Mouse (Mus musculus) brain, embryonic 14.5 days (tissue): ENCODE results near the gene Sgf29.

ENCODE experiments used
- CTCF ChIP-seq: fragments of 200-500 bp; IDR thresholded peaks from 2 replicates; pipeline ENCODE4 v1.5.1; 2012; ENCODE audit warnings: inconsistent platforms, mild to moderate bottlenecking, moderate library complexity, borderline replicate concordance; ENCODE audit not compliant: insufficient read depth, insufficient read length; ENCODE audit errors: extremely low read depth
- POLR2A ChIP-seq: fragments of 200-500 bp; IDR thresholded peaks from 2 replicates; pipeline ENCODE4 v1.6.1; 2012; ENCODE audit warnings: mild to moderate bottlenecking, inconsistent platforms, borderline replicate concordance; ENCODE audit not compliant: poor library complexity, insufficient read depth, insufficient read length, severe bottlenecking; ENCODE audit errors: extremely low read depth

GRCm38 (mm10) chr7:126623381-126623780 is 25.7 kb upstream of the Sgf29 start:
- TF ChIP-seq CTCF (no peak), POLR2A (no peak)
